In genomic region chr9:63612565-63613515, GRCm38 (mm10) we compare ENCODE assay signal across 9 mouse cellular contexts. TPM values are rescaled to one million over a fixed set of nuclear protein-coding genes. Genes with fewer than 3 reads are reported as not detected.
A peak's percentile ranks its signal among the peaks of the same experiment; 100 is the strongest.
DNase-seq lines count a peak whose midpoint lies in the region; ATAC-seq and TF ChIP-seq lines count a peak whose summit lies in the region.
"Had no signal": no experiment of that assay in that cellular context is flagged by ENCODE, and none has a peak within 500 bp of the region (broad histone marks: within the 10 kb centered on the region; RNA-seq: fewer than 3 reads in every experiment).

No protein-coding gene starts in this region.

- H3K4me1 ChIP-seq in heart, embryonic 11.5 days (ENCODE audit: control insufficient read depth, insufficient read depth, low read length), result peaks cover 28% of the 10 kb centered on the region
- H3K4me1 ChIP-seq in hindbrain, embryonic 11.5 days (replicated peaks; ENCODE audit: control insufficient read depth, insufficient read depth, low read length), result peaks cover 9% of the 10 kb centered on the region
- H3K4me1 ChIP-seq in limb, embryonic 14.5 days (ENCODE audit: control insufficient read depth, insufficient read depth, low read length), result peaks cover 57% of the 10 kb centered on the region

- no peaks in the 10 kb centered on the region for H3K27me3 ChIP-seq in heart, embryonic 11.5 days (ENCODE audit: control insufficient read depth, insufficient read depth, low read length)
- no peaks in the 10 kb centered on the region for H3K27me3 ChIP-seq in hindbrain, embryonic 11.5 days (ENCODE audit: control insufficient read depth, insufficient read depth, low read length)
- no peaks in the 10 kb centered on the region for H3K27me3 ChIP-seq in limb, embryonic 14.5 days (ENCODE audit: control insufficient read depth, insufficient read depth, low read length)
- H3K27me3 ChIP-seq: CH12.LX had no signal

- peak overlapping the region; percentile 46; the same call in 1 of the 2 replicates for H3K27ac ChIP-seq in heart, embryonic 11.5 days (ENCODE audit: low read depth, low read length)
- no peak overlapping the region for H3K27ac ChIP-seq in hindbrain, embryonic 11.5 days (ENCODE audit: low read depth, low read length)
- no peak overlapping the region for H3K27ac ChIP-seq in limb, embryonic 14.5 days (replicated peaks; ENCODE audit: low read depth, low read length)

- H3K9me3 ChIP-seq in heart, embryonic 11.5 days (replicated peaks; ENCODE audit: control insufficient read depth, low read length), result no peaks in the 10 kb centered on the region
- no peaks in the 10 kb centered on the region for H3K9me3 ChIP-seq in hindbrain, embryonic 11.5 days (ENCODE audit: control insufficient read depth, low read length)
- H3K9me3 ChIP-seq in limb, embryonic 14.5 days (ENCODE audit: control insufficient read depth, low read length), result no peaks in the 10 kb centered on the region

- H3K9ac ChIP-seq in heart, embryonic 11.5 days (ENCODE audit: low read depth, low read length), result no peak overlapping the region
- no peak overlapping the region for H3K9ac ChIP-seq in hindbrain, embryonic 11.5 days (ENCODE audit: low read depth, low read length)
- H3K9ac ChIP-seq in limb, embryonic 14.5 days (ENCODE audit: low read depth, low read length, severe bottlenecking), result no peak overlapping the region

- no peak for TF ChIP-seq POLR2A in limb, embryonic 14.5 days (IDR thresholded peaks at IDR 0.05; ENCODE audit: borderline replicate concordance, extremely low read depth, insufficient read depth, insufficient read length)

- no peak for ATAC-seq in heart, embryonic 11.5 days (replicated peaks; ENCODE audit: insufficient number of reproducible peaks, low FRiP score, low TSS enrichment)
- no peak for ATAC-seq in hindbrain, embryonic 11.5 days (ENCODE audit: low FRiP score)
- peak; percentile 27 for ATAC-seq in limb, embryonic 14.5 days (ENCODE audit: low FRiP score, low read depth)

- no peak for DNase-seq in heart, adult 11 months
- peak; percentile 42 to 44 for DNase-seq in cerebellum, postnatal 10 days
- DNase-seq in hindbrain, embryonic 11.5 days (ENCODE audit: low spot score), result peak; percentile 42
- DNase-seq in limb, embryonic 14.5 days (ENCODE audit: low spot score), result peak; percentile 60
- peak; percentile 57 for DNase-seq in retina, postnatal 1 day
- no peak for DNase-seq in frontal cortex, adult 2 months (ENCODE audit: extremely low spot score in 1 of 2, low spot score in 1 of 2)
- DNase-seq in left cerebral cortex, adult 9 months (ENCODE audit: low spot score in 2 of 2), result no peak

- no peak overlapping the region for H3K4me2 ChIP-seq in heart, embryonic 11.5 days
- no peak overlapping the region for H3K4me2 ChIP-seq in hindbrain, embryonic 11.5 days (replicated peaks; ENCODE audit: low read depth, low read length)
- H3K4me2 ChIP-seq in limb, embryonic 14.5 days (replicated peaks; ENCODE audit: low read depth, low read length, severe bottlenecking), result peak overlapping the region; percentile 18

- WGBS in heart, embryonic 11.5 days (ENCODE audit: insufficient replicate concordance), result 65% methylated on average over 16 of the region's 16 CpGs
- WGBS in hindbrain, embryonic 11.5 days, result 50% methylated on average over 16 of the region's 16 CpGs
- 33% methylated on average over 16 of the region's 16 CpGs for WGBS in limb, embryonic 14.5 days

- H3K36me3 ChIP-seq in heart, embryonic 11.5 days (ENCODE audit: control insufficient read depth, insufficient read depth, low read length), result peaks cover 10% of the 10 kb centered on the region
- no peaks in the 10 kb centered on the region for H3K36me3 ChIP-seq in hindbrain, embryonic 11.5 days (ENCODE audit: control insufficient read depth, insufficient read depth, low read length)
- H3K36me3 ChIP-seq in limb, embryonic 14.5 days (ENCODE audit: control insufficient read depth, insufficient read depth, low read length), result peaks cover 8% of the 10 kb centered on the region

- H3K4me3 ChIP-seq in heart, embryonic 11.5 days (ENCODE audit: low read depth, low read length), result no peak overlapping the region
- no peak overlapping the region for H3K4me3 ChIP-seq in hindbrain, embryonic 11.5 days (ENCODE audit: low read depth, low read length)
- no peak overlapping the region for H3K4me3 ChIP-seq in limb, embryonic 14.5 days (replicated peaks; ENCODE audit: low read length)

RNA-seq across cellular contexts. Expression of gene Aagab, which starts 10.4 kb away (rescaled TPM):
- 20.9 and 25.9 TPM in 2 replicates for polyA plus RNA-seq in heart, embryonic 11.5 days (2014; fragmentation: Nextera tagmentation; extraction: Ambion mirVana)
- polyA plus RNA-seq in hindbrain, embryonic 11.5 days (2014; fragmentation: Nextera tagmentation; extraction: Ambion mirVana), result 55.4 and 56.8 TPM in 2 replicates
- 12.6 and 12.7 TPM in 2 replicates for polyA plus RNA-seq in limb, embryonic 14.5 days (2012; rRNA removed)
- 25.9 and 27.4 TPM in 2 replicates for polyA plus RNA-seq in limb, embryonic 14.5 days (2014; fragmentation: Nextera tagmentation; extraction: Ambion mirVana)
- 28.7 and 29.9 TPM in 2 replicates for polyA plus RNA-seq in frontal cortex, adult 2 months (2012; rRNA removed)

RNA-seq across cellular contexts. Expression of gene Iqch, which starts 10.5 kb away (rescaled TPM):
- 0.11 TPM in 1 of 2 replicates, not detected in the other for polyA plus RNA-seq in heart, embryonic 11.5 days (2014; fragmentation: Nextera tagmentation; extraction: Ambion mirVana)
- 0.32 TPM in 1 of 2 replicates, not detected in the other for polyA plus RNA-seq in hindbrain, embryonic 11.5 days (2014; fragmentation: Nextera tagmentation; extraction: Ambion mirVana)
- 0.05 TPM in 2 replicates for polyA plus RNA-seq in limb, embryonic 14.5 days (2012; rRNA removed)
- polyA plus RNA-seq in limb, embryonic 14.5 days (2014; fragmentation: Nextera tagmentation; extraction: Ambion mirVana), result 0.07 and 0.11 TPM in 2 replicates
- polyA plus RNA-seq in frontal cortex, adult 2 months (2012; rRNA removed), result 0.04 TPM in 1 of 2 replicates, not detected in the other

Comparison
In these comparisons a context has a peak if more than half of its experiments do, and no peak if none do; other contexts are left out.
1. DNase-seq: peak in cerebellum, postnatal 10 days (2 of 2), hindbrain, embryonic 11.5 days (single experiment), limb, embryonic 14.5 days (single experiment) and retina, postnatal 1 day (single experiment); none in heart, adult 11 months (single experiment), frontal cortex, adult 2 months (0 of 2) and left cerebral cortex, adult 9 months (0 of 2).